Mouse (Mus musculus) hindbrain, postnatal 0 days (tissue): ENCODE measurements around the gene Grm7. TPM values are rescaled to one million over a fixed set of nuclear protein-coding genes. Genes with fewer than 3 reads are reported as not detected.

ENCODE experiments used
- ATAC-seq: fragments of 200-750 bp; cut with Nextera tagmentation; 2 replicates; pipeline ENCODE4 v1.8.0; 2017; ENCODE audit warnings: mild to moderate bottlenecking, moderate TSS enrichment, moderate library complexity
- DNase-seq: peaks from one replicate; pipeline ENCODE4 v3.0.0-alpha.2; 2015; ENCODE audit warnings: low spot score
- H3K27ac ChIP-seq: fragments of 300-500 bp; sonication (generic); 2 replicates; pipeline ENCODE4 v1.5.1; 2014; ENCODE audit warnings: mild to moderate bottlenecking
- H3K27me3 ChIP-seq: fragments of 300-500 bp; sonication (generic); 2 replicates; pipeline ENCODE4 v1.6.1; 2014; ENCODE audit warnings: low read length, mixed read lengths; ENCODE audit not compliant: insufficient read depth
- H3K36me3 ChIP-seq: fragments of 300-500 bp; sonication (generic); 2 replicates; pipeline ENCODE4 v1.6.1; 2014; ENCODE audit warnings: low read length, mixed read lengths; ENCODE audit not compliant: insufficient read depth
- H3K4me1 ChIP-seq: fragments of 300-500 bp; sonication (generic); 2 replicates; pipeline ENCODE4 v1.6.1; 2014; ENCODE audit warnings: antibody characterized with exemption, low read length, mixed read lengths; ENCODE audit not compliant: insufficient read depth
- H3K4me2 ChIP-seq: fragments of 300-500 bp; sonication (generic); 2 replicates; pipeline ENCODE4 v1.6.1; 2014; ENCODE audit warnings: low read depth, mild to moderate bottlenecking, low read length, moderate library complexity, mixed read lengths
- H3K4me3 ChIP-seq: fragments of 300-500 bp; sonication (generic); 2 replicates; pipeline ENCODE4 v1.5.1; 2014; ENCODE audit warnings: low read length
- H3K9ac ChIP-seq: fragments of 300-500 bp; sonication (generic); replicated peaks from 2 replicates; pipeline ENCODE4 v1.6.1; 2014; ENCODE audit warnings: mild to moderate bottlenecking, low read length, moderate library complexity, mixed read lengths
- H3K9me3 ChIP-seq: fragments of 300-500 bp; sonication (generic); 2 replicates; pipeline ENCODE4 v1.6.1; 2016; ENCODE audit warnings: low read length, mixed read lengths
- CTCF ChIP-seq: IDR thresholded peaks from 2 replicates; pipeline ENCODE4 v1.5.1; 2016; ENCODE audit warnings: antibody characterized with exemption, control low read depth, low read depth
- WGBS: fragments of 180-500 bp; shearing (Covaris S2); extraction: QIAGEN DNeasy Blood & Tissue Kit; methylation state at CpG from one replicate; pipeline ENCODE4 v1.1.7; 2014; 5-methylcytosine and 5-hydroxymethylcytosine counted together
- polyA plus RNA-seq: library from polyadenylated mRNA; unstranded; fragments of >200 nt; fragmentation: Nextera tagmentation; extraction: Ambion mirVana; gene quantifications from 2 replicates; pipeline ENCODE4 v1.2.1, GENCODE M21; 2015
- total RNA-seq: library from RNA; depleted of rRNA; stranded (reverse); fragments of >200 nt; gene quantifications from 2 replicates; pipeline ENCODE4 v1.2.3, GENCODE M21; 2014

Grm7 gene
- total and polyA plus RNA-seq, 2 experiments from 2014 or later: 25.9 to 57.6 TPM

GRCm38 (mm10) chr6:111512359-111512758, 867.0 kb downstream of the Grm7 start:
- H3K4me2 ChIP-seq: no peak overlapping the region
- H3K4me3 ChIP-seq: no peak overlapping the region
- H3K27ac ChIP-seq: no peak overlapping the region
- no peaks in the 10 kb centered on the region for H3K4me1 ChIP-seq
- H3K27me3 ChIP-seq: no peaks in the 10 kb centered on the region
- DNase-seq (peak; percentile 64), ATAC-seq (peak; percentile 24; the same call in 1 of the 2 replicates)
- H3K9me3 ChIP-seq: no peaks in the 10 kb centered on the region
- no peak overlapping the region for H3K9ac ChIP-seq
- no peak for TF ChIP-seq CTCF
- H3K36me3 ChIP-seq: no peaks in the 10 kb centered on the region
- WGBS: 20% methylated on average over 2 of the region's 2 CpGs

DNA sequence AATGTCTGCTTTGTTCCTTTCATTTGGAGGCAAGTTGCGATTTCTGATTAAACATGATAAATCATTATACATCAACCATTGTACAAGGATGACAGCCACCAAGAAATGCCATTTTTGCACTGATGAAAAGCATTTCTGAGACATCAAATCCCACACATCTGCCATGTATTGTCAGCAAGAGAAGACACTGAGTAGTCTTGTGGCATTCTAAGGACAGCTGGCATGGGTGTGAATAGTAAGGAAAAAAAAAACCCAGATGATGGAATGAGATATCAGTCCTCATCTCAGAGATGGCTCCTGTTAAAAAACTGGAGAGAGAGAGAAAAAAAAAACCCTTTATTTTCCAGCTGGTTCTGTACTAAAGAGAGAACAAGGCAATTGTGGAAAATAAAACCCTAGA, 875.8 kb downstream of the Grm7 start:
- Histone ChIP-seq H3K27ac (no peak overlapping the region), H3K36me3 (no peaks in the 10 kb centered on the region), H3K9ac (no peak overlapping the region), H3K9me3 (no peaks in the 10 kb centered on the region), H3K27me3 (no peaks in the 10 kb centered on the region), H3K4me1 (no peaks in the 10 kb centered on the region), H3K4me2 (no peak overlapping the region), H3K4me3 (no peak overlapping the region)
- ATAC-seq: no peak
- DNase-seq: no peak
- TF ChIP-seq CTCF: no peak
- 78% methylated on average over 1 of the region's 1 CpGs for WGBS

- ATAC-seq: no peak
- no peak overlapping the region for H3K4me2 ChIP-seq
- no peak overlapping the region for H3K27ac ChIP-seq
- no peak for DNase-seq
- H3K4me3 ChIP-seq: no peak overlapping the region
- no peaks in the 10 kb centered on the region for H3K9me3 ChIP-seq
- H3K4me1 ChIP-seq: no peaks in the 10 kb centered on the region
- no peak for TF ChIP-seq CTCF
- H3K36me3 ChIP-seq: no peaks in the 10 kb centered on the region
- H3K27me3 ChIP-seq: no peaks in the 10 kb centered on the region
- H3K9ac ChIP-seq: no peak overlapping the region
Observed at GRCm38 (mm10) chr6:111522122-111522521, 876.7 kb downstream of the Grm7 start.

DNA sequence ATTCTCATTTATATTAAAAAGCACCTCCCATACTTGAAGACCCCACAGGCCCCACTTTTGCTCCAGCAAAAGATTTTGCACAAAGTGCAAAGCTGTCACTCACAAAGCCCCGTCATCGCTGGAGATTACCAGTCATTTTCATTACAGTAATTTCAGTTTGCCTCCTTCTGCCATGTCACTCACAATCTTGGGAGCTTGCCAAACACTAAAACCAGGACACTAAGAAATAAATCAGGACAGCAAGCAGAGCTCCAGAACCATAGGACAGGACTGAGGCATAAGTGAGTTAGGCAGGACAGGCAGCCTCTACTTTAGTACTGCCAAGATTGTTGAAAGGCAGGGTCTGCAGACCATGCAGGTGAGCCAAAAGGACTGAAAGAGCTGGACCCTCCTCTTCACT, 884.6 kb downstream of the Grm7 start:
- 39% methylated on average over 2 of the region's 2 CpGs for WGBS
- no peaks in the 10 kb centered on the region for H3K4me1 ChIP-seq
- TF ChIP-seq CTCF: no peak
- no peaks in the 10 kb centered on the region for H3K27me3 ChIP-seq
- no peaks in the 10 kb centered on the region for H3K36me3 ChIP-seq
- no peak overlapping the region for H3K4me3 ChIP-seq
- DNase-seq (peak; percentile 42), ATAC-seq (no peak)
- H3K9me3 ChIP-seq: no peaks in the 10 kb centered on the region
- no peak overlapping the region for H3K9ac ChIP-seq
- no peak overlapping the region for H3K4me2 ChIP-seq
- no peak overlapping the region for H3K27ac ChIP-seq

- Histone ChIP-seq H3K9me3 (no peaks in the 10 kb centered on the region), H3K27ac (no peak overlapping the region), H3K36me3 (no peaks in the 10 kb centered on the region), H3K9ac (no peak overlapping the region), H3K4me3 (no peak overlapping the region), H3K27me3 (no peaks in the 10 kb centered on the region), H3K4me2 (no peak overlapping the region), H3K4me1 (no peaks in the 10 kb centered on the region)
- peak; percentile 42 for DNase-seq
- ATAC-seq: no peak
- WGBS: 33% methylated on average over 1 of the region's 1 CpGs
- TF ChIP-seq CTCF: no peak
Observed at GRCm38 (mm10) chr6:111558588-111558987, 913.2 kb downstream of the Grm7 start.

DNA sequence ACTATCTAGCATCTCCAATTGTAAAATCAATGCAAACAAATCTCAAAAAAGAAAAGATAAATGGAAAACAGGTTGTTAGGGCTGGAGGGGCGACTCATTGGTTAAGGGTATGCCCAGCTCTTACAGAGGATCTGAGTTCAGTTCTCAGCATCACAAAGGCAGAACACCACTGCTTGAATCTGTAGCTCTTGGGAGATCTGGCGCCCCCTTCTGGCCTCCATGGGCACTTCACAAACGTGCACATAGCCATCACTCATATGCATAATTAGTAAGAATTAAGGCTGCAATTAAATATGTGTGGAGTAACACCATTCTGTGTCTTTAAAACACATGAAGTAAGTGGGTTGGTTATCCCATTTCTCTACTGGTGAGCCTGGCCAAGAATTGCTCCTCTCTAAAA, 914.1 kb downstream of the Grm7 start:
- Histone ChIP-seq H3K27ac (no peak overlapping the region), H3K4me3 (no peak overlapping the region), H3K9me3 (no peaks in the 10 kb centered on the region), H3K4me2 (no peak overlapping the region), H3K27me3 (no peaks in the 10 kb centered on the region), H3K9ac (no peak overlapping the region), H3K36me3 (no peaks in the 10 kb centered on the region), H3K4me1 (no peaks in the 10 kb centered on the region)
- peak; percentile 41 for TF ChIP-seq CTCF
- DNase-seq: no peak
- 79% methylated on average over 3 of the region's 3 CpGs for WGBS
- no peak for ATAC-seq

GRCm38 (mm10) chr6:111561347-111561746, 916.0 kb downstream of the Grm7 start:
- Histone ChIP-seq H3K4me1 (no peaks in the 10 kb centered on the region), H3K4me2 (no peak overlapping the region), H3K27me3 (no peaks in the 10 kb centered on the region), H3K9ac (no peak overlapping the region), H3K27ac (no peak overlapping the region), H3K36me3 (no peaks in the 10 kb centered on the region), H3K9me3 (no peaks in the 10 kb centered on the region), H3K4me3 (no peak overlapping the region)
- 88% methylated on average over 7 of the region's 7 CpGs for WGBS
- no peak for ATAC-seq
- TF ChIP-seq CTCF: no peak
- DNase-seq: no peak
